Mouse (Mus musculus) bone marrow, adult 2 months (tissue): ENCODE data around the gene Gm10337.

ENCODE experiments used
- CTCF ChIP-seq: fragments of 200-500 bp; IDR thresholded peaks from 2 replicates; pipeline ENCODE4 v1.5.1; 2011; ENCODE audit warnings: low read length, control low read depth; ENCODE audit not compliant: control insufficient read depth, insufficient read depth
- POLR2A ChIP-seq: fragments of 200-500 bp; IDR thresholded peaks from 2 replicates; pipeline ENCODE4 v1.6.1; 2011; ENCODE audit warnings: low read depth, mild to moderate bottlenecking, control low read depth, low read length, borderline replicate concordance; ENCODE audit not compliant: control insufficient read depth

- no peak for TF ChIP-seq POLR2A
- no peak for TF ChIP-seq CTCF
These were observed 43.3 kb downstream of the Gm10337 start for GRCm38 (mm10) chr15:102546677-102547427.
